Mouse (Mus musculus): ENCODE results near the gene Jup. TPM values are rescaled to one million over a fixed set of nuclear protein-coding genes. Genes with fewer than 3 reads are reported as not detected.

Jup gene
- total RNA-seq, 1 experiment from 2014 or later: 81.5 TPM

DNA sequence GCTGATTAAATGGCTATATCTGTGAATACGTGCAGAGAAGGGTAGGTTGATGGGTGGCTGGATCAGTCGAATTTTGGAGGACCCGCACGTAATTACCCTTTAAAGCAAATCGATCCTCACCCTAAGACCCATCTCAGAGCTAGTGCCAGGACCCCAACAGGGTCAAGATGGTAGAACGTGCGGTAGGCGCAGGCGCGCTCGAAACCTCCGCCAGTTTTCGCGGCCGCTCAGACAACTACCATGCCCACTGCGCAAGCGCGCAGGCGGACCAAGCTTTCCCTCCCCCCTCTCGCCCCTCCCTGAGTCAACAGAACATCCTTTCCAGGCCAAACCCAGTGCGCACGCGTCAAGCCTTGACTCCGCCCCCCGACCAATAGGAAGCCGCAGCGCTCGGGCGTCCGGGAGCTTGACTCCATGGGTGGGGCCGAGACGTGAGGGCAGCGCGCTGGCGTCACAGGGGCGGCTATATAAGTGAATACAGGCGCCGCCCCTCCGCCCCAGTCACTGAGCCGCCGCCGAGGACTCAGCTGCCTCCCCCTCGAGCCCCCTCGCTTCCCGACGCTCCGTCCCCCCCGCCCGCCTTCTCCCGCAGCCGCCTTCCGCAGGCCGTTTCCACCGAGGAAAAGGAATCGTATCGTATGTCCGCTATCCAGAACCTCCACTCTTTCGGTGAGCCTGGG lies 77.9 kb downstream of the Jup start, which contains the start of gene Eif1:
TSS of gene Eif1 (plus strand) at position 394 of the 680 bp plus-strand sequence.
- DNase-seq: peak; percentile 100

Small RNAs within 50 kb of the gene (microRNA-seq; reads per million reads assigned to microRNA genes)
- gene Gm27374: 0 reads per million in 2 experiments

Other genes starting within 250 kb of the Jup start
- 0.82 and 1.4 TPM in 2 replicates for gene Krt19, start 249.1 kb downstream of the Jup start, total RNA-seq (2021)
- not detected in 2 replicates for gene Krt9, start 204.5 kb downstream of the Jup start, total RNA-seq (2021)
- not detected in 2 replicates for gene Krt14, start 190.2 kb downstream of the Jup start, total RNA-seq (2021)
- gene Krt16, start 148.9 kb downstream of the Jup start, total RNA-seq (2021): not detected in 2 replicates
- gene Krt17, start 136.7 kb downstream of the Jup start, total RNA-seq (2021): not detected in 2 replicates
- gene Krt42, start 127.9 kb downstream of the Jup start, total RNA-seq (2021): not detected in 2 replicates
- gene Eif1, start 77.9 kb downstream of the Jup start, total RNA-seq (2021): 904 and 1,056 TPM in 2 replicates
- not detected in 2 replicates for gene Gast, start 63.4 kb downstream of the Jup start, total RNA-seq (2021)
- 46.0 and 68.7 TPM in 2 replicates for gene Hap1, start 41.6 kb downstream of the Jup start, total RNA-seq (2021)
- 25.7 and 29.4 TPM in 2 replicates for gene P3h4, start 17.1 kb upstream of the Jup start, total RNA-seq (2021)
- 23.8 and 24.7 TPM in 2 replicates for gene Fkbp10, start 17.9 kb upstream of the Jup start, total RNA-seq (2021)
- gene Nt5c3b, start 44.0 kb upstream of the Jup start, total RNA-seq (2021): 60.3 and 63.2 TPM in 2 replicates
- gene Klhl10, start 44.2 kb upstream of the Jup start, total RNA-seq (2021): 1.2 and 1.3 TPM in 2 replicates
- 55.1 and 62.2 TPM in 2 replicates for gene Klhl11, start 75.0 kb upstream of the Jup start, total RNA-seq (2021)
- gene Acly, start 130.2 kb upstream of the Jup start, total RNA-seq (2021): 1,778 and 1,859 TPM in 2 replicates
- gene Ttc25, start 147.8 kb upstream of the Jup start, total RNA-seq (2021): 4.1 and 5.5 TPM in 2 replicates
- gene Cnp, start 177.1 kb upstream of the Jup start, total RNA-seq (2021): 35.4 and 57.8 TPM in 2 replicates
- gene Nkiras2, start 221.5 kb upstream of the Jup start, total RNA-seq (2021): 40.3 and 46.8 TPM in 2 replicates
- 237 and 251 TPM in 2 replicates for gene Dnajc7, start 222.4 kb upstream of the Jup start, total RNA-seq (2021)